Mouse (Mus musculus): Measurements from ENCODE around the gene Pex5l.

GRCm38 (mm10) chr3:32951382-32951781 is 191.7 kb downstream of the Pex5l start:
- TF ChIP-seq CTCF (IDR thresholded peaks at IDR 0.05; ENCODE audit: insufficient read depth, low read length) (no peak), POLR2A (IDR thresholded peaks at IDR 0.05; ENCODE audit: borderline replicate concordance, extremely low read depth, low read depth, low read length) (no peak)
